Mouse (Mus musculus): ENCODE measurements at regions not wholly inside any gene's neighbourhood (a gene's known extent, or its start where the extent isn't known, plus 50 kb on each side); places are given as distances from the start of the nearest gene placed in this dataset.

DNA sequence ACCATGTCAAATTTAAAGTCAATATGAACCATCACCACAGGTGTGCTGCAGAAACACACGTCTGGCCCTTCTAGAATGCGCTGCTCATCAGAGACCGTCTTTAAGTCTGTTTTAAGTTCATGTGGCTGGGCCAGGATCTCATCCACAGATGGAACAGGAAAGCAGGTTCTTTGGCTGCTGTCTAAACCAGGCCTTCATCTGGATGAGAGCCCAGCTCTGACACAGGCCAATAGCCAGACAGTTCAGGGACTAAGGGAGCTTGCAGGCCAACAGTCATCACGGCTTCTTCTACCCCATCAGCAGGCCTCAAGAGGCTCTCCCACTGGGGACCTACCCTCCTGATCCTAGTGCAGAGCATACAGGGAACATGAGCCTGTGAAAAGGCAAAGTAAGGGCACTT is 185.4 kb upstream of the Eci2 start:
- no peak for DNase-seq (ENCODE audit: extremely low read depth, low read depth, low spot score)

- no peak for DNase-seq (ENCODE audit: extremely low read depth, low read depth, low spot score)
These were observed 187.3 kb upstream of the Eci2 start for GRCm38 (mm10) chr13:35214219-35214618.

GRCm38 (mm10) chr13:35226142-35226829 is 199.4 kb upstream of the Eci2 start:
- no peak for DNase-seq (ENCODE audit: extremely low read depth, low read depth, low spot score)

DNA sequence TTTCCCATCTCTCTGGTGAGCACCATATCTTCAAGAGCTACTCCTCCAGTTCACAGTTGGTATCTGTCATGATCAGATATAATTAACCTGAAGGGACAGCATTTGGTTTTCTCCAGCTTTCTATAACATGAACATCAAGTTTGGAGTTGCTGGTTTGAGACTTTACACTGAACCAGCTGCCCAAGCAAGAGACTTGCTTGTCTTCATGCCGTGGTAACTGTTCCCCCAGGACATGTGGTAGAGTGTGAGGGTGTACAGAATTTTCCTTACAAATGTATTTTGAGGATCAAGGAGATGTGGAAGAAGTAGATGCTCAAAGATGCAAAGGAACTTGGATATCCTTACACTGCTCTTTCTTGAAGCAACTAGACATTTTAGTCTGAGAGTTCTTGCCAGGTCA is 200.0 kb upstream of the Eci2 start:
- no peak for DNase-seq (ENCODE audit: extremely low read depth, low read depth, low spot score)

GRCm38 (mm10) chr13:35229601-35230000 is 202.7 kb upstream of the Eci2 start:
- no peak for DNase-seq (ENCODE audit: extremely low read depth, low read depth, low spot score)

GRCm38 (mm10) chr13:35233636-35234035 is 206.7 kb upstream of the Eci2 start:
- DNase-seq (ENCODE audit: extremely low read depth, low read depth, low spot score), result no peak

GRCm38 (mm10) chr13:35241443-35241842 is 214.5 kb upstream of the Eci2 start:
- no peak for DNase-seq (ENCODE audit: extremely low read depth, low read depth, low spot score)

- no peak for DNase-seq (ENCODE audit: extremely low read depth, low read depth, low spot score)
These were observed 217.1 kb upstream of the Eci2 start for GRCm38 (mm10) chr13:35243946-35244345.

- no peak for DNase-seq (ENCODE audit: extremely low read depth, low read depth, low spot score)
These were observed 230.5 kb upstream of the Eci2 start for GRCm38 (mm10) chr13:35257386-35257785.

DNA sequence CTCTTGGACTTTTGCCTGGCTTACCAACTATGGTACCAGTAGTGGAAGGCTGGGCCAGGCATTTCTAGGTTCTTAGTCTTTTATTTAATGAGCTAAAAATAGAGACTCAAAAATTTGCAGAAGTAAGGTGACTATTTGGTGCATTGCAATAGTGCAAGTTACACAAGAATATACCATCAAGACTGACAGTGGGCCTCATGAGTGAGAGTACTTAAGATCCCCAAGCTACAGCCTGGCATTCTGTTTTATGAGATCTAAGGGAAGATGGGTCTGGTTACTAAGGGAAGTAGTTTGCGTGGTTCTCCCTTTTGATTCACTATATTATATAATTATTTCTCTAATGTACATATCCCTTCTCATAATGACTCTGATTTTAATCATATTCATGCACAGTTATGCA is 231.8 kb upstream of the Eci2 start:
- DNase-seq (ENCODE audit: extremely low read depth, low read depth, low spot score), result no peak

- no peak for DNase-seq (ENCODE audit: extremely low read depth, low read depth, low spot score)
These were observed 257.1 kb upstream of the Eci2 start for GRCm38 (mm10) chr13:35283959-35284358.

- no peak for DNase-seq (ENCODE audit: extremely low read depth, low read depth, low spot score)
These were observed 275.2 kb upstream of the Eci2 start for GRCm38 (mm10) chr13:35302088-35302487.

DNA sequence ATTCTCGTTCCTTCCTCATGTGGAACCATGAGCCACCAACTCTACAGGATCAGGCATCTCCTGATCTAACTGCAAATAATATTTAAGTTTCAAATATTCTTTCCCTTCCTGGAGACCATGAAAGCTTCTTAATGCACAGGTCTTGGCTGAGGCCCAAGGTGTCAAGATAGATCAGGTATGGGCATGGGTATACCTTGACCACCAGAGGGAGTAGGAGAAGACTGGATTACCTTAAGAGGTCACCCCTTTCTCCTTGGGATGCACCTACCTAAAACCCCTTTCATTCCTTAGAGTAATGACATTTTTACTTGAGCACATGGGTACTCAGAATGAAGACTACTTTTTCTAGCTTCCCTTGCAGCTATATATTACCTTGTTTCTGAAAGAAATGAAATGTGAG is 289.9 kb upstream of the Eci2 start:
- no peak for DNase-seq (ENCODE audit: extremely low read depth, low read depth, low spot score)

DNA sequence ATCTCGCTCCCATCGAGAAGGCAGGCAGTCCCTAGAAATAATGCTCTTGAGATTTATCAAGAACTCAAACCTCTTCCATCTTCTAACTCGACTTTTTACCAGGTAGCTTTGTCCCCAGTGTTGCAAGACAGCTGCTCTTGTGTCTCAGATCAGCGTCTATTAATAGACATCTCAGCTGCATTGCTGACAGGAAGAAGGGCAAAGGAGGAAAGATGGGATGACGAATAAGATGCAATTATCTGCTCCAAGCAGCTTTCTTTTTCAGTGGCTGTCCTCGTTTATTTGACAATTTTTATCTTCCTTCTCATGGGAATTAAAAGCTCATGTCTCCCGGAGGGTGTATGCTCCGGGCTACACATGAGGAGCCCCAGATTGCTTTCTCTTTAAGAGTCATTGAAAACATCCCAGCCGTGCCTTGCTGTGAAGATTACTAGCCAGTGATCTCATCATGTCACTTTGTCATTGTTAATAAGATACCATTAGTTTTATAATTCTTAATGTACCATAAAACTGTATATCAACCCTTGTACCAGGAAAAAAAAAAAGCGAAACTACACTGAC is 299.9 kb upstream of the Eci2 start:
- DNase-seq (ENCODE audit: extremely low read depth, low read depth, low spot score), result no peak

DNA sequence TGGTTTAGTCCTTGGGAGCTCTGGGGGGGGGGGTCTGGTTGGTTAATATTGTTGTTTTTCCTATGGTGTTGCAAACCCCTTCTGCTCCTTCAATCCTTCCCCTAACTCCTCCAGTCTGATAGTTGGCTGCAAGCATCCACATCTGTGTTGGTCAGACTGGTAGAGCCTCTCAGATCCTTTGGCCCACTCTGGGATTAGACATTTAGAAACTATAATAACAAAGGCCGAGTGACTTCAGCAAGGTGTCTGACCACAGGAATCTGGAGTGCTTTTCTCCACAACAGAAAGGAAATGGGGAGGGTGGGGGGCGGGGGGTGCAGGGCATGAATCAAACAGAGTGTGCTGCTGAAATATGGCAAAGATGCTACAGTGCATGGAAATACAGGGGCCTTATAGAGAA is 301.4 kb upstream of the Eci2 start:
- DNase-seq (ENCODE audit: extremely low read depth, low read depth, low spot score), result no peak

DNA sequence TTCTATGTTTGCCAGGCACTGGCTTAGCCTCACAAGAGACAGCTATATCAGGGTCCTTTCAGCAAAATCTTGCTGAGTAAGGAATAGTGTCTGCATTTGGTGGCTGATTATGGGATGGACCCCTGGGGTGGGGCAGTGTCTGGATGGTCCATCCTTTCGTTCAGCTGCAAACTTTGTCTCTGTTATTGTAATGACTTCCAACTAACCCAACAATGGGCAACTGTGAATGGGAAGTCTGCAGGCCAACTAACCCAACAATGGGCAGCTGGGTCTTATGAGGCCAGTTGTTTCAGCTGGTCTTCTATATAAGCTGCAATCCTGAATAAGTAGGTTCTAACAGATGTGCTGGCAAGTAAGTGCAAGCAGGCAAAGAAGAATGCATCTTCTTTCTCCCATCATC is 304.0 kb upstream of the Eci2 start:
- DNase-seq (ENCODE audit: extremely low read depth, low read depth, low spot score), result no peak

- no peak for DNase-seq (ENCODE audit: extremely low read depth, low read depth, low spot score)
These were observed 314.0 kb upstream of the Cdyl start for GRCm38 (mm10) chr13:35345507-35346129.

DNA sequence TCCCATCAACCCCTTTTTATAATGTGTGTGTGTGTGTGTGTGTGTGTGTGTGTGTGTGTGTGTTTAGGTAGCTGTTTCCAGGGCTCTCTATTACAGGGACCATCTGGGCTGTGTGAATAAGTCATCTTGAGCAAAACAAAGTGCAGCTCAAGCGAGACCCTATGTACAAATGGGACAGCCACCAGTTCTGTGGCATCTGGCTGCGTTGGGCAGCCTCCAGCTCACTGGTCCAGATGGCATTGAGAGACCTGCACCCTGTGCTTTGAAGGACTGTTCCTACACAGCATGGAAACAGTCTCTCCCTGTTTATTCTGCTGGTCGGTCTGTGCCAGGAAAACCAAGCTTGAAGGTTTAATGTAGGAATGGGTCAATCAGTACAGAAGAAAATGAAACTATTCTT is 311.4 kb upstream of the Cdyl start:
- no peak for DNase-seq (ENCODE audit: extremely low read depth, low read depth, low spot score)

DNA sequence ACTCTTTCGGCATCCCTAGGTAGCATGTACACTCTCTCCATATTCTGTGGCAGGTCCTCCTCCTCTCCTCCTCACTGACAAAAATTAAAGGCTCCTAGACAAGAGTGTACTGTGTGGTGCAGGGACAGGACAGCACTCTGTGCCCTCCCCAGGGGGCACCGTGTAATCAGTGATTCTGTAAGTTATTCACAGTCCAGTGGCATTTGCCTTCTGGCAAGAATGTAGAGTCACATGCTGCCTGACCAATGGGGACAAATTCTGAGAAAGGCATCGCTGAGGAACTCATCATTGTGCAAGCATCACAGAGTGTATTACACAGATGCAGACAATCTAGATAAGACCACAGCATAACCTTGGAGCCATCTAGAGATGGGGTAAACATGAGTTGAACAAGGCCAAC is 300.3 kb upstream of the Cdyl start:
- DNase-seq (ENCODE audit: extremely low read depth, low read depth, low spot score), result no peak

- peak; percentile 69 for DNase-seq (ENCODE audit: extremely low read depth, low read depth, low spot score)
These were observed 282.1 kb upstream of the Cdyl start for GRCm38 (mm10) chr13:35377487-35377886.

DNA sequence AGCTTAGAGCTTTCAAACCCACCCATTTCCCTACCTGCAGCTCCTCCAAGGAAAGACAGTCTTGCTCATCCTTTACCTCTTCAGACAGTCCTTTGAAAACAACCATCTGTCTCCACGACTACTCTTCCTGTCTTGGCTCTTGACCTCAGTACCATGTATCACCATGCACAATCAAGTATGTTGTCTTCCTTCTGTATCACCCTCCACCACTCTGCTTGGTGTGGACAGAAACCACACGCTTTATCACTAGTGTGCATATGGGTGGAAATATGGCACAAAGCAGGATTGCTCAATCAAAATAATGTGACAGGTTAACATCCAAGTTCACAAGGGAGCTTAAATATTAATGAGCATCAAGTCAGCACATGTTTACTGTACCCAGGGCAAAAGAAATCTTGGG is 280.1 kb upstream of the Cdyl start:
- no peak for DNase-seq (ENCODE audit: extremely low read depth, low read depth, low spot score)

DNA sequence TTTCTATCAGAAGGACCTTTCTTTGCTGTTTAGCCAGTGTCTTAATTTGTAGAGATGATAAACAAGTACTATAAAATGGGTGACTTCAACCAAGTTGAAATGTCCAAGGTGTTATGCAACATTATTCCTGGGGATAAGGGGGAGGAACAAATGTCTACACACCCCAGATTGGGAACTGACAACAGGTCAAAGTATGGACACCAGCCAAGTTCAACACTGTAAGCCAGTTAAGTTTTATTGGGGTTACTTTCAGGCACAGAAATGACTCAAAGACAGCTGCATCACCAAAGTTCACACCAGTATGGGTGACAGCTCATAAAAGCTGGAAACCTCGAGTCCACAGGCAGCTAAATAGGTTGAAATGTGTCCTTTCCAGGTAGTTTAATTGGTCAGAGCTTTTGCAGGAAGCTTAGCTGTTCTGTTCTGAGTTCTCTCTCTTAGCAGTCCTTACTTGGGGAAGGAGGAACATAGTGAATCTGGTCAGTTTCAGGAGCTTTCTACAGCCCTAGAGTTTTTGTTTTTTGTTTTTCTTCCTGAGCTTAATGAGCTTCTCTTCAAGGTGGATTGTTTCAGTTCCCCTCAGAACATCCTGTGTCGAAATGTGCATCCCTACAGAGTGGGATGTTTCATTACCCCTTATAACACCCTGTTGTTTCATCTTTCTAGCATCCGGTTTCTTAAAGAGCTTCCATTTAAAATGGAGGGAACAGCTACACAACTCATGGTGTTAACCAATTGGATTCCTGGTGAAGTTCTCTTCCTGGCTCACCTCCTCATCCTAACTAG is 279.2 kb upstream of the Cdyl start:
- DNase-seq (ENCODE audit: extremely low read depth, low read depth, low spot score), result no peak
